Comparison of ENCODE assay signal across 21 mouse cellular contexts in genomic region chr15:86509601-86510000, GRCm38 (mm10).
DNase-seq lines count a peak whose midpoint lies in the region; ATAC-seq and TF ChIP-seq lines count a peak whose summit lies in the region.
"Had no signal": no experiment of that assay in that cellular context is flagged by ENCODE, and none has a peak within 500 bp of the region (broad histone marks: within the 10 kb centered on the region; RNA-seq: fewer than 3 reads in every experiment).

No protein-coding gene starts in this region.

- WGBS in intestine, embryonic 14.5 days: 81% methylated on average over 6 of the region's 6 CpGs
- 85% methylated on average over 6 of the region's 6 CpGs for WGBS in intestine, postnatal 0 days
- 81% methylated on average over 6 of the region's 6 CpGs for WGBS in neural tube, embryonic 15.5 days

- peak; percentile 2 for DNase-seq in embryo, embryonic 10 days (ENCODE audit: low spot score)
- no peak for DNase-seq in embryo, embryonic 9.5 days (ENCODE audit: extremely low spot score)
- DNase-seq in intestine, embryonic 14.5 days (ENCODE audit: low spot score): peak; percentile 29
- DNase-seq in neural tube, embryonic 10.5 days (ENCODE audit: extremely low spot score, low spot score): peak; percentile 11
- DNase-seq in layer of hippocampus, adult 2 months (ENCODE audit: low spot score in 2 of 2): no peak
- DNase-seq: adrenal gland, adult 8-10 months; adrenal gland, postnatal 36 days; B cell, adult 2 months; cerebellum, adult 2 months; embryo, embryonic 11 days; gastrocnemius, postnatal 36 days; heart, adult 18-20 months; heart, postnatal 14 days had no signal

- H3K4me2 ChIP-seq in intestine, embryonic 14.5 days (ENCODE audit: low read length): no peak overlapping the region
- H3K4me2 ChIP-seq in intestine, postnatal 0 days (replicated peaks; ENCODE audit: low read depth): no peak overlapping the region
- no peak overlapping the region for H3K4me2 ChIP-seq in neural tube, embryonic 15.5 days
- H3K4me2 ChIP-seq: embryonic facial prominence, embryonic 13.5 days; forebrain, embryonic 13.5 days; hindbrain, embryonic 15.5 days had no signal

- H3K4me1 ChIP-seq in intestine, embryonic 14.5 days (replicated peaks; ENCODE audit: control insufficient read depth, insufficient read depth, low read length): no peaks in the 10 kb centered on the region
- H3K4me1 ChIP-seq in intestine, postnatal 0 days (replicated peaks; ENCODE audit: control insufficient read depth, insufficient read depth, low read length): no peaks in the 10 kb centered on the region
- peaks cover 24% of the 10 kb centered on the region for H3K4me1 ChIP-seq in neural tube, embryonic 15.5 days
- H3K4me1 ChIP-seq: embryonic facial prominence, embryonic 13.5 days; heart, embryonic 10.5 days had no signal

- no peak for TF ChIP-seq CTCF in intestine, postnatal 0 days (IDR thresholded peaks at IDR 0.05; ENCODE audit: low read depth)
- TF ChIP-seq CTCF in layer of hippocampus, adult 2 months (conservative IDR thresholded peaks at IDR 0.05): no peak

- H3K9me3 ChIP-seq in intestine, embryonic 14.5 days (ENCODE audit: control insufficient read depth, low read length): no peaks in the 10 kb centered on the region
- no peaks in the 10 kb centered on the region for H3K9me3 ChIP-seq in intestine, postnatal 0 days (ENCODE audit: control insufficient read depth)
- no peaks in the 10 kb centered on the region for H3K9me3 ChIP-seq in neural tube, embryonic 15.5 days (replicated peaks)
- H3K9me3 ChIP-seq: embryonic facial prominence, embryonic 13.5 days; forebrain, embryonic 13.5 days; heart, embryonic 10.5 days; hindbrain, embryonic 15.5 days had no signal

- no peak overlapping the region for H3K4me3 ChIP-seq in intestine, embryonic 14.5 days (ENCODE audit: low read depth, low read length)
- no peak overlapping the region for H3K4me3 ChIP-seq in intestine, postnatal 0 days (ENCODE audit: low read depth, low read length)
- H3K4me3 ChIP-seq in neural tube, embryonic 15.5 days (replicated peaks): no peak overlapping the region
- H3K4me3 ChIP-seq in layer of hippocampus, adult 2 months: no peak overlapping the region
- H3K4me3 ChIP-seq: embryonic facial prominence, embryonic 13.5 days; forebrain, embryonic 13.5 days; heart, embryonic 10.5 days; hindbrain, embryonic 15.5 days had no signal

- H3K27me3 ChIP-seq in intestine, embryonic 14.5 days (replicated peaks; ENCODE audit: control insufficient read depth, insufficient read depth, low read length): no peaks in the 10 kb centered on the region
- no peaks in the 10 kb centered on the region for H3K27me3 ChIP-seq in intestine, postnatal 0 days (replicated peaks; ENCODE audit: control insufficient read depth, insufficient read depth, low read length)
- no peaks in the 10 kb centered on the region for H3K27me3 ChIP-seq in neural tube, embryonic 15.5 days (replicated peaks)
- H3K27me3 ChIP-seq: embryonic facial prominence, embryonic 13.5 days; forebrain, embryonic 13.5 days; hindbrain, embryonic 15.5 days had no signal

- H3K27ac ChIP-seq in intestine, embryonic 14.5 days (ENCODE audit: low read depth): no peak overlapping the region
- H3K27ac ChIP-seq in intestine, postnatal 0 days (ENCODE audit: low read depth, low read length): no peak overlapping the region
- H3K27ac ChIP-seq in neural tube, embryonic 15.5 days (replicated peaks): no peak overlapping the region
- no peak overlapping the region for H3K27ac ChIP-seq in layer of hippocampus, adult 2 months
- H3K27ac ChIP-seq: embryonic facial prominence, embryonic 13.5 days; forebrain, embryonic 13.5 days; heart, embryonic 10.5 days; hindbrain, embryonic 15.5 days had no signal

- no peak for ATAC-seq in intestine, embryonic 14.5 days (replicated peaks; ENCODE audit: low FRiP score, low TSS enrichment, low read depth)
- no peak for ATAC-seq in intestine, postnatal 0 days
- ATAC-seq in neural tube, embryonic 15.5 days (ENCODE audit: low FRiP score): no peak
- ATAC-seq: CD4-positive, CD25-positive, alpha-beta regulatory T cell, adult 4 months; forebrain, embryonic 13.5 days had no signal

- H3K36me3 ChIP-seq in intestine, embryonic 14.5 days (ENCODE audit: control insufficient read depth, insufficient read depth, low read length): no peaks in the 10 kb centered on the region
- no peaks in the 10 kb centered on the region for H3K36me3 ChIP-seq in intestine, postnatal 0 days (ENCODE audit: control insufficient read depth, insufficient read depth)
- H3K36me3 ChIP-seq in neural tube, embryonic 15.5 days: no peaks in the 10 kb centered on the region
- H3K36me3 ChIP-seq: embryonic facial prominence, embryonic 13.5 days; G1E; heart, embryonic 10.5 days; hindbrain, embryonic 15.5 days had no signal

- H3K9ac ChIP-seq in intestine, embryonic 14.5 days (ENCODE audit: low read length): no peak overlapping the region
- no peak overlapping the region for H3K9ac ChIP-seq in intestine, postnatal 0 days (ENCODE audit: low read depth, low read length)
- H3K9ac ChIP-seq in neural tube, embryonic 15.5 days (replicated peaks): no peak overlapping the region
- H3K9ac ChIP-seq: embryonic facial prominence, embryonic 13.5 days; forebrain, embryonic 13.5 days; hindbrain, embryonic 15.5 days had no signal

Comparison
In these comparisons a context has a peak if more than half of its experiments do, and no peak if none do; other contexts are left out.
1. DNase-seq: peak in embryo, embryonic 10 days (single experiment), intestine, embryonic 14.5 days (single experiment) and neural tube, embryonic 10.5 days (single experiment); none in embryo, embryonic 9.5 days (single experiment) and layer of hippocampus, adult 2 months (0 of 2).